Mouse (Mus musculus) CH12.LX (cell line): ENCODE results near the gene Acot13. TPM values are rescaled to one million over a fixed set of nuclear protein-coding genes. Genes with fewer than 3 reads are reported as not detected.
A peak's percentile ranks its signal among the peaks of the same experiment; 100 is the strongest.

Experiments
- DNase-seq: peaks from one replicate; pipeline ENCODE4 v3.0.0-alpha.2; 2013; ENCODE audit errors: extremely low read depth
- H3K27ac ChIP-seq: 2 replicates; pipeline ENCODE4 v1.5.1; 2012; ENCODE audit warnings: low read depth, mild to moderate bottlenecking, control low read depth, moderate library complexity; ENCODE audit not compliant: insufficient read depth
- H3K27me3 ChIP-seq: replicated peaks from 2 replicates; pipeline ENCODE3; 2012; ENCODE audit warnings: inconsistent platforms
- H3K36me3 ChIP-seq, 2 experiments: replicated peaks in 1 of 2; 2 replicates each; pipeline versions ENCODE3 to v1.6.1; 2012; ENCODE audit warnings: inconsistent platforms in 1 of 2, low read length in 1 of 2, mild to moderate bottlenecking in 1 of 2, mixed read lengths in 1 of 2, moderate library complexity in 1 of 2; ENCODE audit not compliant: control insufficient read depth in 1 of 2, insufficient read depth in 1 of 2
- H3K4me1 ChIP-seq, 2 experiments: 2 replicates each; pipeline ENCODE4 v1.6.1; 2012; ENCODE audit warnings: inconsistent platforms in 1 of 2, moderate library complexity in 1 of 2; ENCODE audit not compliant: insufficient read depth in 2 of 2, control insufficient read depth in 1 of 2
- H3K4me2 ChIP-seq: 2 replicates; pipeline ENCODE4 v1.6.1; 2012; ENCODE audit warnings: low read depth, mild to moderate bottlenecking, control low read depth; ENCODE audit not compliant: poor library complexity, insufficient read depth, severe bottlenecking
- H3K4me3 ChIP-seq, 3 experiments: fragments of 150-350 bp in 1 of 3; sonication (generic) in 1 of 3; replicated peaks in 1 of 3; 2 replicates each; pipeline versions ENCODE3 to v1.5.1; 2011 to 2012; ENCODE audit warnings: low read depth in 2 of 3, low read length in 2 of 3, mild to moderate bottlenecking in 2 of 3, moderate library complexity in 2 of 3, control low read depth in 1 of 3, improper control_type of control experiment in 1 of 3, inconsistent platforms in 1 of 3, mixed read lengths in 1 of 3; ENCODE audit not compliant: poor library complexity in 1 of 3
- H3K79me2 ChIP-seq: replicated peaks from 2 replicates; pipeline ENCODE4 v1.6.1; 2012; ENCODE audit warnings: mild to moderate bottlenecking, moderate library complexity; ENCODE audit not compliant: control insufficient read depth, poor library complexity, insufficient read depth, severe bottlenecking; ENCODE audit errors: extremely low read depth
- H3K9ac ChIP-seq: 2 replicates; pipeline ENCODE4 v1.6.1; 2012; ENCODE audit warnings: low read depth, mild to moderate bottlenecking, control low read depth, moderate library complexity; ENCODE audit not compliant: insufficient read depth
- H3K9me3 ChIP-seq: replicated peaks from 2 replicates; pipeline ENCODE3; 2012; ENCODE audit warnings: low read length, inconsistent platforms, mixed read lengths
- CHD1 ChIP-seq: IDR thresholded peaks from 2 replicates; pipeline ENCODE4 v1.6.1; 2012; ENCODE audit warnings: low read depth, low read length, improper control_type of control experiment, inconsistent platforms
- CHD2 ChIP-seq: IDR thresholded peaks from 2 replicates; pipeline ENCODE4 v1.6.1; 2011; ENCODE audit warnings: low read length, improper control_type of control experiment
- CTCF ChIP-seq, 2 experiments: IDR thresholded peaks in 1 of 2; conservative IDR thresholded peaks in 1 of 2; 2 replicates each; pipeline ENCODE4 v1.5.1; 2011 to 2012; ENCODE audit warnings: low read depth in 2 of 2, low read length in 2 of 2, improper control_type of control experiment in 1 of 2, inconsistent platforms in 1 of 2, mild to moderate bottlenecking in 1 of 2, moderate library complexity in 1 of 2
- ELF1 ChIP-seq: IDR thresholded peaks from 2 replicates; pipeline ENCODE4 v1.6.1; 2014; ENCODE audit warnings: low read depth, mild to moderate bottlenecking, inconsistent platforms, low read length, improper control_type of control experiment
- EP300 ChIP-seq: IDR thresholded peaks from 2 replicates; pipeline ENCODE4 v1.6.1; 2011; ENCODE audit warnings: low read length, improper control_type of control experiment
- JUND ChIP-seq: conservative IDR thresholded peaks from 2 replicates; pipeline ENCODE4 v1.6.1; 2011; ENCODE audit warnings: low read depth, low read length, improper control_type of control experiment
- KAT2A ChIP-seq: IDR thresholded peaks from 2 replicates; pipeline ENCODE4 v1.6.1; 2012; ENCODE audit warnings: low read length, improper control_type of control experiment, inconsistent platforms; ENCODE audit not compliant: insufficient replicate concordance
- MAFK ChIP-seq: IDR thresholded peaks from 2 replicates; pipeline ENCODE4 v1.6.1; 2011; ENCODE audit warnings: low read length, improper control_type of control experiment; ENCODE audit not compliant: insufficient replicate concordance
- MAX ChIP-seq: IDR thresholded peaks from 2 replicates; pipeline ENCODE4 v1.6.1; 2011; ENCODE audit warnings: low read length, improper control_type of control experiment
- MXI1 ChIP-seq: IDR thresholded peaks from 2 replicates; pipeline ENCODE4 v1.6.1; 2011; ENCODE audit warnings: mild to moderate bottlenecking, low read depth, low read length, improper control_type of control experiment
- MYC ChIP-seq: IDR thresholded peaks from 2 replicates; pipeline ENCODE4 v1.6.1; 2011; ENCODE audit warnings: low read depth, mild to moderate bottlenecking, improper control_type of control experiment, low read length
- NELFE ChIP-seq: IDR thresholded peaks from 2 replicates; pipeline ENCODE4 v1.6.1; 2011; ENCODE audit warnings: low read depth, low read length, improper control_type of control experiment
- POLR2A ChIP-seq: IDR thresholded peaks from 2 replicates; pipeline ENCODE4 v1.6.1; 2011; ENCODE audit warnings: low read depth, mild to moderate bottlenecking, improper control_type of control experiment, low read length
- RAD21 ChIP-seq: IDR thresholded peaks from 2 replicates; pipeline ENCODE4 v1.6.1; 2011; ENCODE audit warnings: low read depth, mild to moderate bottlenecking, low read length, improper control_type of control experiment, moderate library complexity
- SMC3 ChIP-seq: IDR thresholded peaks from 2 replicates; pipeline ENCODE4 v1.6.1; 2011; ENCODE audit warnings: low read depth, low read length, improper control_type of control experiment
- TBP ChIP-seq: conservative IDR thresholded peaks from 2 replicates; pipeline ENCODE4 v1.6.1; 2011; ENCODE audit warnings: low read depth, low read length, improper control_type of control experiment
- UBTF ChIP-seq: IDR thresholded peaks from 2 replicates; pipeline ENCODE4 v1.6.1; 2012; ENCODE audit warnings: low read depth, mild to moderate bottlenecking, inconsistent platforms, low read length, improper control_type of control experiment, moderate library complexity
- ZKSCAN1 ChIP-seq: IDR thresholded peaks from 2 replicates; pipeline ENCODE4 v1.6.1; 2012; ENCODE audit warnings: low read depth, inconsistent platforms, low read length, improper control_type of control experiment, borderline replicate concordance
- ZMIZ1 ChIP-seq: IDR thresholded peaks from 2 replicates; pipeline ENCODE4 v1.6.1; 2012; ENCODE audit warnings: low read depth, mild to moderate bottlenecking, inconsistent platforms, low read length, improper control_type of control experiment
- ZNF384 ChIP-seq: IDR thresholded peaks from 2 replicates; pipeline ENCODE4 v1.6.1; 2012; ENCODE audit warnings: low read depth, low read length, improper control_type of control experiment, inconsistent platforms
- dilution Hi-C: fragments of 300-500 bp; cut with MboI; formaldehyde crosslinking; loops from 2 replicates; pipeline ENCODE4 v1.14.3; 2020; ENCODE audit warnings: low sequenced_read_pairs; ENCODE audit not compliant: extremely low pct_unique_long_range_greater_than_20kb, extremely low pct_ligation_motif_present
- in situ Hi-C: fragments of 300-500 bp; cut with MboI; formaldehyde crosslinking; loops from 3 replicates; pipeline ENCODE4 v1.14.3; 2019; ENCODE audit warnings: low sequenced_read_pairs, low pct_ligation_motif_present, low pct_unique_long_range_greater_than_20kb, mixed read lengths
- polyA plus RNA-seq: library from polyadenylated mRNA; unstranded; fragments of >175 nt; gene quantifications from 2 replicates; pipeline ENCODE4 v1.2.1, GENCODE M21; 2012; ENCODE audit warnings: low read depth; ENCODE audit not compliant: insufficient read length
- total RNA-seq, 2 experiments: library from RNA; depleted of rRNA; stranded (reverse); fragments of 300-350 nt in 1 of 2; fragments of >200 nt in 1 of 2; gene quantifications; 2 replicates each; pipeline ENCODE4 v1.2.3; 2012 to 2014

Acot13 gene
- total and polyA plus RNA-seq, 3 experiments, result 37.1 to 50.5 (median 45.5) TPM

DNA sequence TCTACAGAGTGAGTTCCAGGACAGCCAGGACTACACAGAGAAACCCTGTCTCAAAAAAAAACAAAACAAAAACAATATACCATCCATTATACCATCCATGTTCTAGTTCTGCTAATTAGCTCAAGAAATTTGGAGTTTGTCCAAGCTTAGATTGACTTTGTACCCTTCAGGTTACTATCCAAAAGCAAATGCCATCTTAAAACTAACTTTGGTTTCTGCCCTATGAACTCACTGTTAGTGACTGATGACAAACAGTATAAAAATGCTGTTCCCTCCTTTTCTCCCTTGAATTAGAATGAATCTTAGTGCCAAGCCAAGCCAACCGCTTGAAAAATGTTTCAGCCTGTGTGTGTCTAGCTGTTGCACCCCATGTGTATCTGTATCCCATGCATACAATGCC, 16.7 kb downstream of the Acot13 start:
- Histone ChIP-seq H3K9ac (no peak overlapping the region), H3K4me1 (peaks cover 0 to 24% of the 10 kb centered on the region in 2 experiments; a peak in 2 of 4 replicates), H3K79me2 (peaks cover 11% of the 10 kb centered on the region), H3K27ac (no peak overlapping the region), H3K4me3 (no peak overlapping the region), H3K36me3 (peaks cover 30 to 84% of the 10 kb centered on the region in 2 experiments), H3K4me2 (no peak overlapping the region), H3K9me3 (no peaks in the 10 kb centered on the region), H3K27me3 (no peaks in the 10 kb centered on the region)
- in situ Hi-C loops (no loop called here), dilution Hi-C loops (no loop called here)
- TF ChIP-seq UBTF, result no peak
- TF ChIP-seq ELF1, result no peak
- no peak for TF ChIP-seq CTCF (conservative IDR thresholded peaks at IDR 0.05 in 1 of 2, IDR thresholded peaks at IDR 0.05 in 1 of 2; ENCODE audit: low read depth in 2 of 2, low read length in 2 of 2)
- no peak for TF ChIP-seq EP300
- TF ChIP-seq SMC3, result no peak
- no peak for TF ChIP-seq MAX
- 0 out of 2 replicates have a peak, but pooled peaks have one; percentile 13 for TF ChIP-seq POLR2A
- no peak for TF ChIP-seq MAFK
- no peak for DNase-seq

DNA sequence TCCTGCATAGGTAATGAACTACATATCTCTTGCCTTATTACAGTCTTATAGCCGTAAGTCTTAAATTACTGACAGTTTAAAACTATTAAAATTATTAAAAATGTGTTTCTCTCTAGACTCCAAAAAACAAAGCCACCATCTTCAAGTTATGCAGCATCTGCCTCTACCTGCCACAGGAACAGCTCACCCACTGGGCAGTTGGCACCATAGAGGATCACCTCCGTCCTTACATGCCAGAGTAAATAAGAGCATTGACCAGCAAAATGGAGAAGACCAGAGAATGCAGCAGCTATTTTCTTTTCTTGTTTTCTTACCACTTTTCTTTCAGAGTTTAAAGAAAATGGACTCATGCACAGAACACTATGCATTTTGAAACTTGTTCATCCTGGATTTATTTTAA, 18.8 kb downstream of the Acot13 start:
- no peak for DNase-seq
- Histone ChIP-seq H3K36me3 (peaks cover 35 to 87% of the 10 kb centered on the region in 2 experiments), H3K4me3 (no peak overlapping the region), H3K9me3 (no peaks in the 10 kb centered on the region), H3K4me2 (no peak overlapping the region), H3K27ac (no peak overlapping the region)
- dilution Hi-C loops, result no loop called here
- TF ChIP-seq TBP (no peak), ZMIZ1 (no peak), JUND (no peak), MYC (no peak), CHD2 (no peak), ZNF384 (no peak), UBTF (no peak), MAX (no peak), KAT2A (no peak), ZKSCAN1 (no peak), NELFE (no peak), MAFK (no peak), CHD1 (no peak), CTCF (conservative IDR thresholded peaks at IDR 0.05 in 1 of 2, IDR thresholded peaks at IDR 0.05 in 1 of 2; ENCODE audit: low read depth in 2 of 2, low read length in 2 of 2) (no peak), MXI1 (no peak), RAD21 (no peak)
- TF ChIP-seq, all 38 proteins: peak for 0
- Histone ChIP-seq H3K9ac (no peak overlapping the region), H3K79me2 (peaks cover 16% of the 10 kb centered on the region), H3K4me1 (peaks cover 0 to 37% of the 10 kb centered on the region in 2 experiments; a peak in 2 of 4 replicates), H3K27me3 (no peaks in the 10 kb centered on the region)
- in situ Hi-C loops, result no loop called here
